Mouse (Mus musculus) left cerebral cortex, adult 9 months (tissue): ENCODE measurements around the gene Smug1.
A peak's percentile ranks its signal among the peaks of the same experiment; 100 is the strongest.

Experiments
- DNase-seq, 2 experiments: peaks; one replicate each; pipeline ENCODE4 v3.0.0; 2022; ENCODE audit warnings: low spot score in 2 of 2

Smug1 gene

DNA sequence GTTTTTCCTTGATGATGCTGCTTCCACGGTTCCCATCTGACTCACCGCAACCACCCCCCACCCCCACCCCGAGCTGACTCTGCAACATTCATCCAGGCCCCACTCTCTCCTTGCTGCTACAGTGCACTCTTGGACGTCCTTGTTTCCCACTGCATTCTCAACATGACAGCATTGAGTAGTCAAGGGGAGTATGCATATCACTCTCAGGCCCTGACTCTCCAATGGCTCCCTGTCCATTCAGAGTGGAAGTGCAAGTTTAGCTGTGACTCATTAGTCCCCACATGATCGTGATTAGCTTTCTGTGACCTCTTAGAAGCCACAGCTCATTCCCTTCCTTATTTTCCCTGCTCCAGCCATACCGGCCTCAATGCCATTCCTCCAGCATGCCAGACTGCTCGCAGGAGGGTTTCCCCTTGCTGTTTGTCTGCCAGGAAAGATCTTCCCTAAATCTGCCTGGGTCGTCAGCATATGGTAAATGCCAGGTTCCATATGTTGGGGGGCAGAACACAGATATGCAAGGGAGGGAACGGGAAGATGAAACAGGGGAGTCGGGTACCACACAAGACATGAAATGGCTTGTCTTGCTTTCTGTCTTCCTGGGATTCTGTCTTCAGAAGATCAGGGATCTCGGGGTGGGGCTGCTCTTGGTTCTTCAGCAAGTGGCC, 21.1 kb downstream of the Smug1 start:
- no peak for DNase-seq

DNA sequence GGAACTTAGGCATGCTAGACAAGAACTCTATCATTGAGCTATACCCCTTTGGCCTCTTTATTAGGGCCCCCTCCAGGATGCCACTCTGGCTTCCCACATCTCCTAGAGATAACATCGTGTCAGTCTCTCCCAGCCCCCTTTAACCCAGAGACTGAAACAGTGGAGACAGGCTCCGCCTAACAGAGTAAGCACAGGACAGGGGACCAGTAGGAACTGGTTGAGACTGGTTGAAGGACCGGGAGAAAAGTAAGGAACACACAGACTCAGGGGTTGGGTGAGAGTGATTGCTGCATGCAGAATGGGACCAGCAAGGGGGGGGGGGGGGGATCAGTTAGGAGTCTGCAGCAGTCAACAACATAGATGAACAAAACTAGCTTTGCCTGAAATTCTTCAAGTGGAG, 22.7 kb downstream of the Smug1 start:
- DNase-seq: no peak

- DNase-seq: peak; percentile 66 to 73
These were observed 31.4 kb downstream of the Smug1 start for GRCm38 (mm10) chr15:103135431-103135947.

DNA sequence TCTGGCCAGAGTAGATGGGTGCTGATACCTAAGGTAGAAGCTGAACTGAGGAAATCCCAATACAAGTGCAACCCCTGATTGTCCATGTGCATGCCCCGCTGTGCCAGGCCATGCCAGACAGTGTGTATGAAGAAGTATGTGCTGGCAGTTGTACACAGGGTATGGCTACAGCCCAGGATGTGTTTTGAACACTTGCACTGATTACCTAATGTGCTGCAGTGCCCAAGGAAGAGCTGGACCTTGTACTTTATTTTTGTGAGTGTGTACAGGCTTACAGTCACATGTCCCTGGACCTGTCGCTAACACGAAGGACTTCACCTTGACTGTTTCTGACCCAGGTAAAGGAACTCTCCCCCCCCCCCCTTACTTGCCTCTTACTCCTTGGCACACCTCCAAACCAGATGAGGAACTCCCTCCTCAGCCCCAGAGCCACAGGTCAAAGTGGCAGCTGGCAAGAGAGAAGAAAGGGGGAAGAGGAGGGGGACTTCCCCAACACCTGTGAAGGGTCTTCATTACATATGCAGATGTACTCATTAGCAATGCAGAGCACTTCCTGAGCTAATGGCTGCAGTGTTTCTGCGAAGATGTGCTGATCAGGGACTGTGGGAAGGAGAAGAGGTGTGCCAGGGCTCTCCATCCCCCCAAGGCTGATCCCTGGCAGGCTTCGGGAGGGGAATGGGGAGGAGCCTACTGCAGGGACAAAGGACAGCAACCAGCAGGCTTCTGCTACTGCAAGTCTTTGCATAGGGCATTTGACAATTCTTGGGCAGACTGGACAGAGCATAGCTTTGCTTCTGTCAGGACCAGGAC, 32.4 kb downstream of the Smug1 start:
- DNase-seq: no peak

DNA sequence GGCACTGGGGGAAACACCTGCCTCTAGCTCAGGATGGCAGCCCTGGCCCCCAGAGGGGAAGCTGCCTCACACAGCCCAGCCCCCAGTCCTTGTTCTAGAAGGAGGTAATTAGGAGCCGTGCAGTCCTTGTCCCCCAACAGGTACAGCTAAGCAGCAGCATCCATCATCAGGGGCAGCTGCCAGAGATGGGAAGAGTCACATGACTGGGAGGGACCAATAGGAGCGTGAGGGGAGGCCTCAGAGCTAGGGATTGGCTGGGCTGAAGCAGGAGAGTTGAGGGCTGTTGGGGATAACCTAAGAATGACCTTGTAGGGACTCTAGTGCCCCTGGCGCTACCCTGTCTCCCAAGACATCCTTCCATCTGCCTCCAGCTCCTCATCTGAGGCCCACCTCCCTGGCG, 33.1 kb downstream of the Smug1 start:
- DNase-seq: no peak

DNA sequence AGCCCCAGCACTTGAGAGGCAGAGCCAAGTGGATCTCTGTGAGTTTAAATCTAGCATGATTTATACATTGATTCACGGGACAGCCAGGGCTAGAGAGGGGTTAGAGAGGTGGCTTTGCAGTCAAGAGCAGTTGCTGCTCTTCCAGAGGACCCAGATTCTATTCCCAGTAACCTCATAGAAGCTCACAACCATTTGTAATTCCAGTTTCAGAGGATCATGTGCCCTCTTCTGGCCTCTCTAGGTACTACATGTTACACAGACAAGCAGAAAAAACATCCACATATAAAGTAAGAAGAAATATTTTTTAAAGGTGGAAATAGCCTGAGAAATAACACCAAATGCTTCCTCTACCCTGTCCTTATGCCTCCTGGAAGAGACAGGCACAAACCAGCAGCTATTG, 36.2 kb downstream of the Smug1 start:
- peak in 1 of 2 experiments; percentile 27 for DNase-seq

DNA sequence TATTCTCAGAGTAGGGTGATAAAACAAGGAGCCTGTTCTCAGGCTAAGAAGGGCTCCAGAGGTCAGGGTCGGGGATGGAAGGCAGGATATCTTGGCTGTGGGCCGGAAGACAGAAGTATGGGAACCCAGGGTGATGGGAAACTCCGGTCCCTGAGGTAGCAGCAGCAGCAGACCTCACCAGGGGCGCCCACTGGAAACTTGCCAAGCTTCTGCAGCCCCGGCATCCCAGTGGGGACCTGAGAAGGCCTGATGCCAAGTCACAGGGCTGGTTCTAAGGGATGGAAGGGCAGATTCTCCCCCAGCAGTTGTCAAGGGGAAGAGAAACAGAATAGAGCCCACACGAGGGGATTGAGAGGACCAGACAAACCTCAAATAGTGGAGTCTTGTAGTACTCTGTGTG, 37.6 kb downstream of the Smug1 start:
- no peak for DNase-seq

- DNase-seq: peak in 1 of 2 experiments; percentile 14
These were observed 38.6 kb downstream of the Smug1 start for GRCm38 (mm10) chr15:103128056-103128833.

DNA sequence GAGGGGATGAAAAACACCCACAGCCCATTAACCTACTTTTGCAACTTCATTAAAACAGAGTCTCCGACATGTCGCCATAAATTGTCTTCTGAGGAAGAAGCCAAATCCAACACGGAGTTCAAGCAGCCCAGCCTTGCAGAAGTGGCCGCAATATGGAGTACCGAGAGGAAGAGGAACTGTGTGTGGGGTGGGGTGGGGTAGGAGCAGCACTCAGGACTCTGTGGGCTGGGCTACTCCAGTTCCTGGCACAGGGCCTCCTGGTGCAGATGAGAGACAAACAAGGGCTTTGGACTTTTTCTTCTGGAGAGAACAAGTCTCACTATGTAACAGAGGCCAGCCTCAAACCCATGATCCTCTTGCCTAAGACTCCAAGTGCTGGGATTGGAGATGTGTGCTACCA, 40.9 kb downstream of the Smug1 start:
- DNase-seq: no peak

GRCm38 (mm10) chr15:103124254-103124653, 42.6 kb downstream of the Smug1 start:
- DNase-seq: no peak

GRCm38 (mm10) chr15:103123343-103123742, 43.5 kb downstream of the Smug1 start:
- DNase-seq: no peak

DNA sequence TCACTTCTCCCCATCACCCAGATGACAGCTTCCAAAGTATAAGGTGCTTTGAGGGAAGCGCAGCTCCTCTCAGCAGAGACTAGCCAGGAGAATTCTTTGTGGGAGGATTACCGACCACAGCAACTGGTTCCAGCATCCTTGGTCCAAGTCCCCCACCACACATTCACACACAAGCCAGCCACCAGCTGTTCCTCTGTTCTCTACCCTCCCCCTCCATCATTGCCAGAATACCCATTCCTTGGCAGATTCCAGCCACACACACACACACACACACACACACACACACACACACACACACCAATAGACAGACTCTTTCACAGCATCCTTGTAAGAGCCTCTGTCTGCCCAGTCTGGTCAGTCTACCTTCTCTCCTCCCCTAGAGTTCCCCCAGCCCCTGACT, 44.5 kb downstream of the Smug1 start:
- DNase-seq: no peak

DNA sequence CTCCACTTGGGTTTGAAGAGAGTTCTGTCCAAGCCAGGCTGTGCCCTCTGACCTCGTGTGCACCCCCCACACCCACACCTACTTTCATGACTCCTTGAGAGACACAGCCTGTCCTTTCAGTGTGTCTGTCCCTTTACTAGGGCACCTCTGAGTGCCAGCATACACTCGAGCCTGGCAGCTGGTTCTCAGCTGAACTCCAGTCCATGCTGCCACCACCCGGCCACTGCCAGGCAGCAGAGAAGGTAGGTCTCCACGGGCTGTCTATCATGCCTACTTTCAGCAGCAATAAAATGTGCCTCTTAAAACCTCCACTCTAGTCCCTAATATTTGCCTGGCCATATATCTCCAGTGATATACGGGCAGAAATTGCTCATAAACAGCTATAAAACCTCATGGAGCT, 45.5 kb downstream of the Smug1 start:
- DNase-seq: no peak

DNA sequence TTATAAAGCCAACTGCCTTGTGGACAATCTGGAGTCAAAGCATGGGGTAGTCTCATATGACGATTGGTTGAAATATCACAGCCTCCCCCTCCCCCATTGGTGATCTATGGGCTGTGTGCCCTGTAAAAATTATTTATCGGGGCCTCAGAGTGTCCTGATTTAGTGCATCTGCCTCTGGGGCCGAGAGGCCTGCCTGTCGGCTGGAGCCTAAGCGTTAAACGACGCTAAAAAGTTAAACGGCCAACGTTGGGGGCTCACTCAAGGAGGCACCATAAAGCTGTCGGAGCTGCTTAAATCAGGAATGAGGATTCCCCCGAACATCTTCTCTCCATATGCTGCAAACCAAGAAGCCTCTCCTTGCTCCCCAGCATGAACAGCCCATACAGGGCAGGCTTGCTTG, 46.3 kb downstream of the Smug1 start:
- DNase-seq: no peak

- DNase-seq: no peak
These were observed 51.2 kb downstream of the Smug1 start for GRCm38 (mm10) chr15:103115726-103116125.

DNA sequence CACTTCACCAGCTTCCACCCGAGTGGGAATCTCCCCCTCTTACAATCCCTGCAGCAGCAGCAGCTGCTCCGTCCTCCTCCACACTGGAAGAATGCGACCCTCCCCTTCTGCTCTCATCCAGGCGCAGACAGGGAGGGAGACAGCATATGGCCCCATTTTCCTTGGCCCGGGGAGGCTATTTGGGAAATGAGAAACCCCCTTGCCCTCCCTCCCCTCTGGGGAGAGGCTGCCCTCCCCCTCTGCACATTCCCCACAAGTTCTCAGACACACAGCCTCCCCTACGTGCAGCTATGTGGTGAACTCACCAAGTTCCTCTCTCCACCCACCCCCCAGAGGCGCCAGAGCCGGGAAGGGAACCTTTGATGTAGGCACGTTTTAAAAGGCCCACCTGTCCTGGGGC, 51.6 kb downstream of the Smug1 start:
- DNase-seq: no peak

DNA sequence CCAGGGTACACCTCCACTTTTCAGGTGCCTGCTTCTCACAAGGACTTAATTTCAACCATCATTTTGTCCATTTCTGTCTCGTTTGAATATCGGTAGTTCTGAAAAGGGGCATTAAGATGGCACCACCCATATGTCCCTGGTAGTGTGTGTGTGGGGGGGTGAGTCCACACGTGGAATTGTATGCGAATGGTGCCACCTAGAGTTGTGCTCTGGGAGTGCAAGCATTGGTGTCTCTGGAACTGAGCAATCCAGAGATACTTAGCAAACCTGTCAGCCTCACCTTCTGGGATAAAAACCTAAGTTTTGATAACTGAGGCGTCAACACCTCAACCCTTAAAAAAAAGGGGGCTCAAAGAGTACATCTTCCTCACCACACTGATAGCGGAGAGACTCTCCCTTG, 53.8 kb downstream of the Smug1 start:
- DNase-seq: no peak

GRCm38 (mm10) chr15:103112309-103112708, 54.6 kb downstream of the Smug1 start:
- no peak for DNase-seq

DNA sequence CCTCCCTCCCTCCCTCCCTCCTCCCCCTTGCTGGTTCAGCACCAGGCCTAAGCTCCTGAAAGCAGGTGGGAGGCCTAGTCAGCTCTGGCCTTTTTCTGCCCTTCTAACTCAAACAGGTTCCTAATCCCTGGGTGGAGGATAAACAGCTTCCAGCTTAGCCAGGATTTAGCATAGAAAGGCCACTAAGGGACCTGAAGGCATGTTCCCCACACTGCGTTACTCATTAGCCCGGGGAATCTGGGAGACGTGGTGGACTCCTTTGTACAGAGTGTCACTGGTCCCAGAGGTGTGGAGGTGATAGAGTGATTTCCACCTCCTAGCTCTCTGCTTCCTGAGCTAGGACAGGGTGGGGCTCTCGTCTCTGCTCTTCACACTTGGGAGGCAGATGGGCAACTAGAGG, 57.0 kb downstream of the Smug1 start:
- DNase-seq: no peak

- no peak for DNase-seq
These were observed 58.7 kb downstream of the Smug1 start for GRCm38 (mm10) chr15:103108066-103108676.

- DNase-seq: no peak
These were observed 60.7 kb downstream of the Smug1 start for GRCm38 (mm10) chr15:103106201-103106600.
